Mouse (Mus musculus): Measurements from ENCODE around the gene Smg9.
A peak's percentile ranks its signal among the peaks of the same experiment; 100 is the strongest.

Gene Smg9

DNA sequence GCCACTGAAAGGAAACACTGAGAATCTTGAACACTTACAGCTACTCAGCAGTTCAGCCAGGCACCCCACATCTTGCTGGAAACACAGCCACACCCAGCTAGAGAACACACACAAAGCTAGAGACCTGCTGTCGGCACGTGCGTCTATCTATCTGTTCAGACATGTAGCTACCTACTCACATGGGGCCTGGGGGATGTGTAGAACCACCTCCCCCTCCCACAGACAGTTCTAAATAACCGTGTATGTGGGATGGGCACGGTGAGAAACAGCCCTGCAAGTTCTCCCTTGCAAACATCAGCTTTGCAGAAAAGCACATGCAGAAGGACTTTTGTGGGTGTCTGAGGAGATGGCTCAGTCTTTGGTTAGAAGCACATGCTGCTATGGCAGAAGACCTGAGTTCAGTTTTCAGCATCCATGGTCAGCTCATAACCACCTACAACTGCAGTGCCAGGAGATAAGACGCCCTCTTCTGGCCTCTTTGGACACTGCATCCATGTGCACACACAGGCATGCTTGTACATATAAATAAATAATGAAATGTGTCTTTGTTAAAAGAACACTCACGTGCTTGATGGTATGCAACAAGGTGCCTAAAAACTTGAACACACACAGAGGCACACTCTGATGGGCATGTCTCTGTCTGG lies 47.4 kb downstream of the Smg9 start:
- DNase-seq = no peak

GRCm38 (mm10) chr7:24448782-24449517 lies 49.5 kb downstream of the Smg9 start:
- DNase-seq = peak in 1 of 2 experiments; percentile 46

GRCm38 (mm10) chr7:24450585-24451017 lies 51.2 kb downstream of the Smg9 start:
- no peak for DNase-seq

DNA sequence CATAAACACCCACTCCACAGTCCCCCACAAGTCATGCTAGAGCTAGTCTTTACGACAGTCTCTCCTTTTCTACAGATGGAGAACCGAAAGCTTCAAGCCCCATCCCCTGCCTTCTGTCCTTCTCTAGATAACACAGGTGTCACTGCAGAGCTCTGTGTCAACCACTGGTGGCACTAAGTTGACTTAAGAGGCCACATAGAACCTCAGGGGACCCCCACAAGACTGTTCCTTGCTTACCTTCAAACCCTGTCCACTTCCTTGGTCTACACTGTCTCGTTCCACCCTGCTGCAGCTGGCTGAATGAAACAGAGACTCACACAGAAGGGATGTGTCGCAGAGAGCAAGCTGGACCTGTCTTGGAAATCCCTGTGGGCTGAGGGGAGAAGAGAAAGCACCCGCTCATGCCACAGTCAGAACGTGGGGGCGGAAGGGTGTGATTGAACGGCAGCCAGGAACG lies 52.5 kb downstream of the Smg9 start, which contains the start of gene Irgc1:
Irgc1 (minus strand) TSS at position 443 of the 457 bp plus-strand sequence.
- peak; percentile 41 to 45 for DNase-seq

DNA sequence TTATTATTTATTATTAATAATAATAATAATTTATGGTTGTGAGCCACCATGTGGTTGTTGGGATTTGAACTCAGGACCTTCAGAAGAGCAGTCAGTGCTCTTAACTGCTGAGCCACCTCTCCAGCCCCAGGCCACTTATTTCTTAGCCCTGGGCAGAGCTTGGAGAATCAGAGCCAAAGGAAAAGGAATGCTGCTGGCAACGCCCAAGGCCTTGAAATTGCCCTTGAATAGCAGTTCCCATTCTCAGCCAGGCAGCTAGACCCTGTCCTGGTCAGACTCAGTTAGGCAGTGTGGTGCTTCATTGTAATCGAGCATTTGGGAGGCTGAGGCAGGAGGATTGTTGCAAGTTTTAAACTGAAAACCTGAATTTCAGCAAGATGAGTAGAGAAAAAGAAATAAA lies 54.8 kb downstream of the Smg9 start:
- DNase-seq = no peak

- no peak for DNase-seq
These were observed 56.3 kb downstream of the Smg9 start for GRCm38 (mm10) chr7:24455726-24456125.

DNA sequence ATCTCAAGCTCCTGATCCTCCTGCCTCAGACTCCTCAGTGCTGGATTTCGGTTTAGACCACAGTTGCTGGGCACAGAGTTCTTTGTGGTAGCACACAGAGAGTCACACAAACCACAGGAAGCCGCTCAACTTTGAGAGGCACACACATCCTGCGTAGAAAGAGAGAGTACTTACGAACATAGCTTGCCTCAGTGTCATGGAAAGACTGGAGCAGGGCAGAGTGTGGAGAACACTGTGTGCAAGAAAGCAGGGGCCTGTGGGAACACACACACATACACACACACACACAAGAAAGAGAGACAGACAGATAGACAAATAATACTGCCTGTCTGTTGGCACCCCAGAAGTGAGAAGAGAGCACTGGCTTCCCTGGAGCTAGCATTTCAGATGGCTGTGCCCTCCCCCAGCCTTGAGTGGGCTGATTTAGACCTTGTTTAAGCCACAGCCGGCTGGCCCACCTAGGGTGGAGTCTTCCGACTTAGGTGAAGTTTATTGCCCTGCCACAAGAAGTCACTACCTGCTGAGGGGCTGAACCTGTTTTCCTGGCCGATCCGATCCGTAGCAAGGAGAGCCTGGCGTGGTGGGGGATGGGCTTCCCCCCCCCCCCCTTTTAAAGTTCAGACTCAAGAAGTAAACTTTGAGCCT lies 58.4 kb downstream of the Smg9 start:
- DNase-seq = peak; percentile 50 to 62

- DNase-seq = no peak
These were observed 60.0 kb downstream of the Smg9 start for GRCm38 (mm10) chr7:24459440-24459839.

DNA sequence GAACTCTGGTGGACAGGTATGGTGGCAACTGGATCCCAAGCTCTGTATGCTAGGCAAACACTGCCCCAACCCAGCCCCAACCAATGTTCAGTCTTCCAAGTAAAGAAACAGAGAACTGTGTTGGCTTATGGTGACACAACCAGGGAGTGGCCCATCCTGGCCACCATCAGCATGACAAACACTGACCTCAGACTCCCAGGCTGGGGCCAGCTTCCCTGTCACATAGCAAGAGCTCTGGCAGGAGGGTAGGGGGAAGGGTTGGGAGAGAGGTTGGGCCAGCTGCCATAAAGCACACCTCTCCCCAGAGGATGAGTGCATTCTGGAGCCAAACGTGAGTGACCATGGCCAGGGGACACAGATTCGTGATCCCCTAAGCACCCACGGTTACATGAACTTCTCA lies 60.4 kb downstream of the Smg9 start:
- DNase-seq = no peak

DNA sequence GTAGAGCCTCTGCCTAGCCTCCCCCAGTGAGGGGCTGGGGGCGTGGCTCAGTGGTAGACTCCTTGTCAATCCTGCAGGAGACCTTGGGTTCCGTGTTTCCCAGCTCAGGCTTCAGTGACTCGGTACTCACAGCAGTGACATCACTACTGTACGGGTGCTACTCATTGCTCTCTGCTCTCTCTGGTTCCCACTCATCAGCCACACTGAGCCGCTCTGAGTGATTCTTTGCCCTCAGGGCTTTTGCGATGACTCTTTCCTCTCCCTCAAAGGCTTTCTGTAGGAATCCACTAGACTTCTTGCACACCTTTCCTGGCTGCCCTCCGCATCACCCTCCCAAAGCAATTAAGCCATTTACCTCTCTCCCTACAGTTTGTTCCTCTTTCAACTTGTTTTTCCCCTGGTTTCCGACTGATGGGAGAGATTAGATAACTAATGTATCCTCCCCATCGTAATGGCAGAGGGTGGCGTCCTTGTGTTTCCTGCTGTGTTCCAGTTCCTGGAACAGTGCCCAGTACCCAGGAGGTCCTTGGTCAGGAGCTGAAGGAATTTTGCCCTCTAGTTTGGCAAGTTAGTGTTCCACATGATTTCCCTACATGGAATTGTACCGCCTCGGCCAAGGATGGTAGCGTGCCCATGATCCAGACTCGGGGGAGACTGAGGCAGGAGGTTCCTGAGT lies 62.1 kb downstream of the Smg9 start:
- DNase-seq = no peak

- peak; percentile 59 to 61 for DNase-seq
These were observed 63.2 kb downstream of the Smg9 start, which contains the start of gene Plaur for GRCm38 (mm10) chr7:24462388-24463319. TSS of gene Plaur (plus strand) at chr7:24462484.

DNA sequence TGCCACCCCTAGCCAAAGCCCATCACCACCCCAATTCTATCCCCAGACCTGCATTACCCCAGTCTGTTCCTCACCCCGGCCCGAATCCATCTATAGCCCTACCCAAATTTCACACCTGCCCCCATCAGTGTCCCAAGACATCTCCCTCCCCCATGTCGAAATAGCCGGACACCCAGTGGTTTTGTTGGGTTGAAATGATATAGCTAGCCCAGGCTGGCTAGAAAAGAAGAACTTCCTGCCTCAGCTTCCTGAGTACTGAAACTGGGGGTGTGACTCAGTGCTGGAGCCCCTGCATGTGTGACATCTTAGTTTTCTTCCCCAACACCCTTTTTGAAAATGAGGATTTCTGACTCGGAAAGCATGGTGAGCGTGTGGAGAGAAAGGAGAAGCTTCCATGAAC lies 67.4 kb downstream of the Smg9 start:
- no peak for DNase-seq

DNA sequence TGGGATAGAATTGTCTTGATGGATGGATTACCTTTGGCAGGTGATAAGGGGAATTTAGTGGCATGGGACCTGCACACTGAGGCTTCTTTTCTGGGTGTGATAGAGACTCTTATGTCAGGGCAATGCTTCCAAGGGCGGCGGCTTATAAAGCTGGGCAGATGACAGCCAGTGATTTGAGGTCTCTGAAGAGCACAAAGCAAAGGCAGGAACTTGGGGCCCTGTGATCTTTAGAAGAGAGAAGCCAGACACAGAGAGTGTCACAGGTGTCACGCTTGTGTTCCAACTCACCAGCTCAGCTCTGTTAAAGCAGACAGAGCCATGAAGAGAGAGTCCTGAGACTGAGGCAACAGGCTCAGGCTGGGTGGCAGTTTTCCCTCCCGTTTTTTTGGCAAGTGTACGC lies 68.5 kb downstream of the Smg9 start:
- DNase-seq = no peak

DNA sequence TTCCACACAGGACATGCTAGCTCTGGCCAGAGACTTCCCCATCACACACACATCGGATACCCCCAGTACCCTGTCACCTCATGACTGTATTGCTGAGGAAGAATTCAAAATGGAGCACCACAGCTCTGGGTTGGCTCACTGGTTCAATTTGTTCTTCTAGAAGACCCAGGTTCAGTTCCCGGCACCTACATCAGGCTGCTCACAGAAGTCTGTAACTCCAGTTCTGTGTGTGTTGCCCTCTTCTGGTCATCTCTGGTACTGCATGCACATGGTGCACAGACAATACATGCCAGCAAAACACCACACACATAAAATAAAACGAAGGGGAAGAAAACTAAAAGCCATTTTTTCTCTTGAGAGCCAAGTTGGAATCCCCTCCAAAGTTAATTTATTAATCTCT lies 69.7 kb downstream of the Smg9 start:
- no peak for DNase-seq

DNA sequence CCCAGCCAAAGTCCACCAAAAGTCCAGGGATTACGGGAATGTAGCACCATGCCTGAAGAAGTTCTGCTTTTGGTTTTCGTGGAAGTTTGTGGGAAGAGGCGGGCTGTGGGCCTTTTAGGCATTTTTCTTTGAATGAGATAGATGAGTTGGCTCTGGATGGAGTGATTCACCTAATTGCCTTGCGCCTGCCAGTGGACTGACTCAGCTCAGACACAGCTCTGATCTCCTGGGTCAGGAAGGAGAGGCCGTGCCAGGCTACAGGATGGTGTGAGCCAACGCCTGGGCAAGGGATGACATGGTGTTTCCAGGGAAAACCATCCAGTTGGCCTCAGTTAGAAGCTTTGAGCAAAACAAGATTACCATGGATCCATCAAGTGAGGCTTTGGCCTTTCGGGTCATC lies 70.9 kb downstream of the Smg9 start:
- DNase-seq = no peak
